In genomic region chr15:79802304-79802703, GRCm38 (mm10) we compare ENCODE assay signal across 21 mouse cellular contexts. TPM values are rescaled to one million over a fixed set of nuclear protein-coding genes. Genes with fewer than 3 reads are reported as not detected.
DNase-seq lines count a peak whose midpoint lies in the region; ATAC-seq and TF ChIP-seq lines count a peak whose summit lies in the region.
"Had no signal": no experiment of that assay in that cellular context is flagged by ENCODE, and none has a peak within 500 bp of the region (broad histone marks: within the 10 kb centered on the region; RNA-seq: fewer than 3 reads in every experiment).

No protein-coding gene starts in this region.

- no peak overlapping the region for H3K27ac ChIP-seq in hindbrain, embryonic 16.5 days (ENCODE audit: low read depth, low read length)
- H3K27ac ChIP-seq in hindbrain, embryonic 13.5 days: no peak overlapping the region
- H3K27ac ChIP-seq in neural tube, embryonic 15.5 days (replicated peaks): no peak overlapping the region
- H3K27ac ChIP-seq in midbrain, postnatal 0 days (ENCODE audit: low read depth, low read length): no peak overlapping the region
- H3K27ac ChIP-seq: embryonic facial prominence, embryonic 15.5 days; forebrain, embryonic 10.5 days; limb, embryonic 10.5 days; liver, embryonic 12.5 days; neural tube, embryonic 13.5 days had no signal

- H3K9ac ChIP-seq in hindbrain, embryonic 16.5 days (ENCODE audit: low read depth, low read length): no peak overlapping the region
- no peak overlapping the region for H3K9ac ChIP-seq in hindbrain, embryonic 13.5 days
- H3K9ac ChIP-seq in neural tube, embryonic 15.5 days (replicated peaks): no peak overlapping the region
- H3K9ac ChIP-seq in midbrain, postnatal 0 days (replicated peaks; ENCODE audit: low read length, poor library complexity, severe bottlenecking): no peak overlapping the region
- H3K9ac ChIP-seq: embryonic facial prominence, embryonic 15.5 days; liver, embryonic 12.5 days; lung, embryonic 14.5 days; neural tube, embryonic 13.5 days had no signal

- no peak for ATAC-seq in hindbrain, embryonic 16.5 days
- no peak for ATAC-seq in hindbrain, embryonic 13.5 days (ENCODE audit: low FRiP score)
- ATAC-seq in neural tube, embryonic 15.5 days (ENCODE audit: low FRiP score): no peak
- no peak for ATAC-seq in midbrain, postnatal 0 days (ENCODE audit: low FRiP score)
- ATAC-seq: liver, embryonic 12.5 days had no signal

- WGBS in hindbrain, embryonic 16.5 days: 46% methylated on average over 4 of the region's 4 CpGs
- 62% methylated on average over 4 of the region's 4 CpGs for WGBS in hindbrain, embryonic 13.5 days
- WGBS in neural tube, embryonic 15.5 days: 56% methylated on average over 4 of the region's 4 CpGs
- WGBS in midbrain, postnatal 0 days: 55% methylated on average over 4 of the region's 4 CpGs

- DNase-seq in neural tube, embryonic 10.5 days (ENCODE audit: extremely low spot score, low spot score): no peak
- DNase-seq in cerebellum, adult 9-11 months: peak; percentile 83
- DNase-seq in midbrain, postnatal 0 days (ENCODE audit: low spot score): peak; percentile 35
- no peak for DNase-seq in MN1 (ENCODE audit: low spot score)
- DNase-seq: adrenal gland, postnatal 14 days; B cell, adult 2 months; gastrocnemius, postnatal 14 days; kidney, adult 2 months; kidney, postnatal 36 days; lung, embryonic 14.5 days; lung, postnatal 4 days; right cerebral cortex, postnatal 14 days had no signal

- peaks cover 11% of the 10 kb centered on the region for H3K4me1 ChIP-seq in hindbrain, embryonic 16.5 days (ENCODE audit: control insufficient read depth, insufficient read depth, low read depth, low read length)
- H3K4me1 ChIP-seq in hindbrain, embryonic 13.5 days (replicated peaks): peaks cover 43% of the 10 kb centered on the region
- H3K4me1 ChIP-seq in neural tube, embryonic 15.5 days: peaks cover 35% of the 10 kb centered on the region
- H3K4me1 ChIP-seq in midbrain, postnatal 0 days (ENCODE audit: insufficient read depth, low read length): peaks cover 4% of the 10 kb centered on the region; the same call in 1 of the 2 replicates

- H3K36me3 ChIP-seq in hindbrain, embryonic 16.5 days (ENCODE audit: control insufficient read depth, insufficient read depth, low read length): no peaks in the 10 kb centered on the region
- H3K36me3 ChIP-seq in hindbrain, embryonic 13.5 days: no peaks in the 10 kb centered on the region; the same call in 1 of the 2 replicates
- 0 out of 2 replicates have a peak, but pooled peaks cover 5% of the 10 kb centered on the region for H3K36me3 ChIP-seq in neural tube, embryonic 15.5 days
- H3K36me3 ChIP-seq in midbrain, postnatal 0 days (ENCODE audit: insufficient read depth, low read length): 0 out of 2 replicates have a peak, but pooled peaks cover 2% of the 10 kb centered on the region
- H3K36me3 ChIP-seq: embryonic facial prominence, embryonic 15.5 days; forebrain, embryonic 10.5 days; limb, embryonic 10.5 days; liver, embryonic 12.5 days; neural tube, embryonic 13.5 days had no signal

- peak overlapping the region; percentile 83 for H3K4me2 ChIP-seq in hindbrain, embryonic 16.5 days (ENCODE audit: low read length)
- H3K4me2 ChIP-seq in hindbrain, embryonic 13.5 days: no peak overlapping the region
- peak overlapping the region; percentile 81 for H3K4me2 ChIP-seq in neural tube, embryonic 15.5 days
- peak overlapping the region; percentile 65 for H3K4me2 ChIP-seq in midbrain, postnatal 0 days (ENCODE audit: low read depth, low read length, poor library complexity, severe bottlenecking)
- H3K4me2 ChIP-seq: embryonic facial prominence, embryonic 15.5 days; liver, embryonic 12.5 days; lung, embryonic 14.5 days had no signal

- H3K9me3 ChIP-seq in hindbrain, embryonic 16.5 days (ENCODE audit: control insufficient read depth, low read length): no peaks in the 10 kb centered on the region
- H3K9me3 ChIP-seq in hindbrain, embryonic 13.5 days: no peaks in the 10 kb centered on the region
- H3K9me3 ChIP-seq in neural tube, embryonic 15.5 days (replicated peaks): no peaks in the 10 kb centered on the region
- H3K9me3 ChIP-seq in midbrain, postnatal 0 days (ENCODE audit: low read length): no peaks in the 10 kb centered on the region
- H3K9me3 ChIP-seq: embryonic facial prominence, embryonic 15.5 days; forebrain, embryonic 10.5 days; limb, embryonic 10.5 days; liver, embryonic 12.5 days; neural tube, embryonic 13.5 days had no signal

- H3K27me3 ChIP-seq in hindbrain, embryonic 16.5 days (replicated peaks; ENCODE audit: control insufficient read depth, insufficient read depth, low read length): peaks cover 2% of the 10 kb centered on the region; the same call in 1 of the 2 replicates
- peaks cover 57% of the 10 kb centered on the region for H3K27me3 ChIP-seq in hindbrain, embryonic 13.5 days
- peaks cover 31% of the 10 kb centered on the region for H3K27me3 ChIP-seq in neural tube, embryonic 15.5 days (replicated peaks)
- peaks cover 3% of the 10 kb centered on the region; the same call in 1 of the 2 replicates for H3K27me3 ChIP-seq in midbrain, postnatal 0 days (ENCODE audit: insufficient read depth, low read length)

- H3K4me3 ChIP-seq in hindbrain, embryonic 16.5 days (ENCODE audit: low read length): no peak overlapping the region; the same call in 1 of the 2 replicates
- no peak overlapping the region for H3K4me3 ChIP-seq in hindbrain, embryonic 13.5 days
- H3K4me3 ChIP-seq in neural tube, embryonic 15.5 days (replicated peaks): no peak overlapping the region
- H3K4me3 ChIP-seq in midbrain, postnatal 0 days (ENCODE audit: low read depth, low read length): no peak overlapping the region
- H3K4me3 ChIP-seq: embryonic facial prominence, embryonic 15.5 days; forebrain, embryonic 10.5 days; limb, embryonic 10.5 days; liver, embryonic 12.5 days had no signal

- TF ChIP-seq CTCF in midbrain, postnatal 0 days (IDR thresholded peaks at IDR 0.05): no peak

RNA-seq across cellular contexts. Expression of gene Nptxr, which starts 2.3 kb away (rescaled TPM):
- 44.1 and 58.7 TPM in 2 replicates for polyA plus RNA-seq in hindbrain, embryonic 16.5 days (2015; fragmentation: Nextera tagmentation; extraction: Ambion mirVana)
- polyA plus RNA-seq in hindbrain, embryonic 13.5 days (2015; fragmentation: Nextera tagmentation; extraction: Ambion mirVana): 21.0 and 21.4 TPM in 2 replicates
- 39.9 and 49.0 TPM in 2 replicates for polyA plus RNA-seq in neural tube, embryonic 15.5 days (2015; fragmentation: Nextera tagmentation; extraction: Ambion mirVana)
- total RNA-seq in midbrain, postnatal 0 days (2014; rRNA removed): 254 and 288 TPM in 2 replicates
- 84.2 and 97.8 TPM in 2 replicates for polyA plus RNA-seq in midbrain, postnatal 0 days (2015; fragmentation: Nextera tagmentation; extraction: Ambion mirVana)

RNA-seq across cellular contexts. Expression of gene Dnal4, which starts 24.7 kb away (rescaled TPM):
- 61.8 and 64.9 TPM in 2 replicates for polyA plus RNA-seq in hindbrain, embryonic 16.5 days (2015; fragmentation: Nextera tagmentation; extraction: Ambion mirVana)
- polyA plus RNA-seq in hindbrain, embryonic 13.5 days (2015; fragmentation: Nextera tagmentation; extraction: Ambion mirVana): 83.5 and 84.9 TPM in 2 replicates
- polyA plus RNA-seq in neural tube, embryonic 15.5 days (2015; fragmentation: Nextera tagmentation; extraction: Ambion mirVana): 58.4 and 63.7 TPM in 2 replicates
- 40.8 and 44.0 TPM in 2 replicates for total RNA-seq in midbrain, postnatal 0 days (2014; rRNA removed)
- polyA plus RNA-seq in midbrain, postnatal 0 days (2015; fragmentation: Nextera tagmentation; extraction: Ambion mirVana): 55.9 and 59.7 TPM in 2 replicates

RNA-seq across cellular contexts. Expression of gene Npcd, which starts 31.7 kb away (rescaled TPM):
- polyA plus RNA-seq in hindbrain, embryonic 16.5 days (2015; fragmentation: Nextera tagmentation; extraction: Ambion mirVana): 0.41 and 0.67 TPM in 2 replicates
- polyA plus RNA-seq in hindbrain, embryonic 13.5 days (2015; fragmentation: Nextera tagmentation; extraction: Ambion mirVana): 0.34 and 0.51 TPM in 2 replicates
- polyA plus RNA-seq in neural tube, embryonic 15.5 days (2015; fragmentation: Nextera tagmentation; extraction: Ambion mirVana): 0.42 and 0.72 TPM in 2 replicates
- total RNA-seq in midbrain, postnatal 0 days (2014; rRNA removed): 8.2 and 12.1 TPM in 2 replicates
- 3.2 and 4.6 TPM in 2 replicates for polyA plus RNA-seq in midbrain, postnatal 0 days (2015; fragmentation: Nextera tagmentation; extraction: Ambion mirVana)
- polyA plus RNA-seq: forebrain, embryonic 10.5 days; heart, embryonic 16.5 days; kidney, adult 2 months; limb, embryonic 10.5 days; liver, embryonic 12.5 days; lung, embryonic 14.5 days; neural tube, embryonic 13.5 days had no signal

RNA-seq across cellular contexts. Expression of gene Cbx6, which starts 32.2 kb away (rescaled TPM):
- 65.2 and 67.2 TPM in 2 replicates for polyA plus RNA-seq in hindbrain, embryonic 16.5 days (2015; fragmentation: Nextera tagmentation; extraction: Ambion mirVana)
- 50.2 and 52.6 TPM in 2 replicates for polyA plus RNA-seq in hindbrain, embryonic 13.5 days (2015; fragmentation: Nextera tagmentation; extraction: Ambion mirVana)
- 53.1 and 64.3 TPM in 2 replicates for polyA plus RNA-seq in neural tube, embryonic 15.5 days (2015; fragmentation: Nextera tagmentation; extraction: Ambion mirVana)
- 109 and 118 TPM in 2 replicates for total RNA-seq in midbrain, postnatal 0 days (2014; rRNA removed)
- polyA plus RNA-seq in midbrain, postnatal 0 days (2015; fragmentation: Nextera tagmentation; extraction: Ambion mirVana): 65.0 and 70.6 TPM in 2 replicates

RNA-seq across cellular contexts. Expression of gene Sun2, which starts 60.0 kb away (rescaled TPM):
- polyA plus RNA-seq in hindbrain, embryonic 16.5 days (2015; fragmentation: Nextera tagmentation; extraction: Ambion mirVana): 4.6 and 4.7 TPM in 2 replicates
- 9.8 and 10.2 TPM in 2 replicates for polyA plus RNA-seq in hindbrain, embryonic 13.5 days (2015; fragmentation: Nextera tagmentation; extraction: Ambion mirVana)
- polyA plus RNA-seq in neural tube, embryonic 15.5 days (2015; fragmentation: Nextera tagmentation; extraction: Ambion mirVana): 5.5 and 6.2 TPM in 2 replicates
- 32.3 and 33.7 TPM in 2 replicates for total RNA-seq in midbrain, postnatal 0 days (2014; rRNA removed)
- 2.8 and 3.1 TPM in 2 replicates for polyA plus RNA-seq in midbrain, postnatal 0 days (2015; fragmentation: Nextera tagmentation; extraction: Ambion mirVana)

Comparison
In these comparisons a context has a peak if more than half of its experiments do, and no peak if none do; other contexts are left out.
1. DNase-seq: peak in cerebellum, adult 9-11 months (single experiment) and midbrain, postnatal 0 days (single experiment); none in neural tube, embryonic 10.5 days (single experiment) and MN1 (single experiment).